ENCODE assay signal across 8 mouse cellular contexts in genomic region chr8:47412696-47413523, GRCm38 (mm10). TPM values are rescaled to one million over a fixed set of nuclear protein-coding genes. Genes with fewer than 3 reads are reported as not detected.
DNase-seq lines count a peak whose midpoint lies in the region; ATAC-seq and TF ChIP-seq lines count a peak whose summit lies in the region.

No protein-coding gene starts in this region.

- H3K4me2 ChIP-seq in forebrain, embryonic 15.5 days (replicated peaks): peak overlapping the region; percentile 98
- peak overlapping the region; percentile 92 for H3K4me2 ChIP-seq in hindbrain, embryonic 16.5 days (ENCODE audit: low read length)
- peak overlapping the region; percentile 53 for H3K4me2 ChIP-seq in liver, embryonic 14.5 days (ENCODE audit: low read depth)
- H3K4me2 ChIP-seq in neural tube, embryonic 15.5 days: peak overlapping the region; percentile 99

- no peak for TF ChIP-seq EP300 in liver, embryonic 14.5 days (IDR thresholded peaks at IDR 0.05; ENCODE audit: low read depth)

- no peaks in the 10 kb centered on the region for H3K9me3 ChIP-seq in forebrain, embryonic 15.5 days
- H3K9me3 ChIP-seq in hindbrain, embryonic 16.5 days (ENCODE audit: control insufficient read depth, low read length): no peaks in the 10 kb centered on the region
- no peaks in the 10 kb centered on the region for H3K9me3 ChIP-seq in liver, embryonic 14.5 days (ENCODE audit: control insufficient read depth, low read length)
- H3K9me3 ChIP-seq in neural tube, embryonic 15.5 days (replicated peaks): no peaks in the 10 kb centered on the region

- peak; percentile 36 for DNase-seq in kidney, adult 11 months
- DNase-seq in kidney, adult 9 months: no peak
- DNase-seq in adrenal gland, adult 18-20 months (ENCODE audit: low spot score in 2 of 2): peak; percentile 31 to 33
- no peak for DNase-seq in liver, embryonic 14.5 days (ENCODE audit: low read depth in 3 of 3, low spot score in 3 of 3)
- no peak for DNase-seq in T-cell, adult 2 months (ENCODE audit: low spot score)

- H3K4me1 ChIP-seq in forebrain, embryonic 15.5 days: peaks cover 27% of the 10 kb centered on the region
- peaks cover 21% of the 10 kb centered on the region for H3K4me1 ChIP-seq in hindbrain, embryonic 16.5 days (ENCODE audit: control insufficient read depth, insufficient read depth, low read depth, low read length)
- H3K4me1 ChIP-seq in liver, embryonic 14.5 days (replicated peaks; ENCODE audit: control insufficient read depth in 2 of 2, insufficient read depth in 2 of 2, low read length in 1 of 2): no peaks in the 10 kb centered on the region; a peak in 1 of 4 replicates
- peaks cover 26% of the 10 kb centered on the region for H3K4me1 ChIP-seq in neural tube, embryonic 15.5 days

- no peak overlapping the region for H3K27ac ChIP-seq in forebrain, embryonic 15.5 days (replicated peaks)
- peak overlapping the region; percentile 63; the same call in 1 of the 2 replicates for H3K27ac ChIP-seq in hindbrain, embryonic 16.5 days (ENCODE audit: low read depth, low read length)
- H3K27ac ChIP-seq in liver, embryonic 14.5 days: no peak overlapping the region
- no peak overlapping the region for H3K27ac ChIP-seq in neural tube, embryonic 15.5 days (replicated peaks)

- under 1% methylated on average over 80 of the region's 81 CpGs for WGBS in forebrain, embryonic 15.5 days
- WGBS in hindbrain, embryonic 16.5 days: 0% methylated on average over 79 of the region's 81 CpGs
- under 1% methylated on average over 81 of the region's 81 CpGs for WGBS in liver, embryonic 14.5 days (ENCODE audit: insufficient replicate concordance)
- under 1% methylated on average over 80 of the region's 81 CpGs for WGBS in neural tube, embryonic 15.5 days

- ATAC-seq in forebrain, embryonic 15.5 days (replicated peaks): peak; percentile 57
- peak; percentile 67 for ATAC-seq in hindbrain, embryonic 16.5 days
- ATAC-seq in liver, embryonic 14.5 days (ENCODE audit: insufficient read depth): no peak
- peak; percentile 67 for ATAC-seq in neural tube, embryonic 15.5 days (ENCODE audit: low FRiP score)

- peak overlapping the region; percentile 44 for H3K9ac ChIP-seq in forebrain, embryonic 15.5 days (replicated peaks)
- peak overlapping the region; percentile 64 for H3K9ac ChIP-seq in hindbrain, embryonic 16.5 days (ENCODE audit: low read depth, low read length)
- no peak overlapping the region for H3K9ac ChIP-seq in liver, embryonic 14.5 days (replicated peaks)
- peak overlapping the region; percentile 47 for H3K9ac ChIP-seq in neural tube, embryonic 15.5 days (replicated peaks)

- H3K4me3 ChIP-seq in forebrain, embryonic 15.5 days: peak overlapping the region; percentile 62
- H3K4me3 ChIP-seq in hindbrain, embryonic 16.5 days (ENCODE audit: low read length): peak overlapping the region; percentile 69
- peak overlapping the region; percentile 57 to 60 for H3K4me3 ChIP-seq in liver, embryonic 14.5 days (ENCODE audit: insufficient read depth in 1 of 2, low read depth in 2 of 2, low read length in 2 of 2)
- H3K4me3 ChIP-seq in neural tube, embryonic 15.5 days (replicated peaks): peak overlapping the region; percentile 56

- no peak for TF ChIP-seq CTCF in liver, embryonic 14.5 days (IDR thresholded peaks at IDR 0.05; ENCODE audit: low read depth)

- H3K27me3 ChIP-seq in forebrain, embryonic 15.5 days: peaks cover 43% of the 10 kb centered on the region
- peaks cover 38% of the 10 kb centered on the region for H3K27me3 ChIP-seq in hindbrain, embryonic 16.5 days (replicated peaks; ENCODE audit: control insufficient read depth, insufficient read depth, low read length)
- H3K27me3 ChIP-seq in liver, embryonic 14.5 days (ENCODE audit: control insufficient read depth, insufficient read depth, low read length): peaks cover 53% of the 10 kb centered on the region
- H3K27me3 ChIP-seq in neural tube, embryonic 15.5 days (replicated peaks): peaks cover 66% of the 10 kb centered on the region

- no peaks in the 10 kb centered on the region for H3K36me3 ChIP-seq in forebrain, embryonic 15.5 days
- no peaks in the 10 kb centered on the region for H3K36me3 ChIP-seq in hindbrain, embryonic 16.5 days (ENCODE audit: control insufficient read depth, insufficient read depth, low read length)
- H3K36me3 ChIP-seq in liver, embryonic 14.5 days (replicated peaks; ENCODE audit: control insufficient read depth, insufficient read depth, low read depth): no peaks in the 10 kb centered on the region
- H3K36me3 ChIP-seq in neural tube, embryonic 15.5 days: no peaks in the 10 kb centered on the region

RNA-seq across cellular contexts. Expression of gene Stox2, which starts 33.3 kb away (rescaled TPM):
- total RNA-seq in adrenal gland, adult 18-20 months (2021): 10 to 100 TPM; 12.6 to 13.4 TPM
- polyA plus RNA-seq in forebrain, embryonic 15.5 days (2015; fragmentation: Nextera tagmentation; extraction: Ambion mirVana): 47.2 and 51.9 TPM in 2 replicates
- 28.5 and 30.3 TPM in 2 replicates for polyA plus RNA-seq in hindbrain, embryonic 16.5 days (2015; fragmentation: Nextera tagmentation; extraction: Ambion mirVana)
- polyA plus RNA-seq in liver, embryonic 14.5 days (2012; rRNA removed): 0.11 and 0.16 TPM in 2 replicates
- 0.06 and 0.24 TPM in 2 replicates for polyA plus RNA-seq in liver, embryonic 14.5 days (2014; fragmentation: Nextera tagmentation; extraction: Ambion mirVana)
- polyA plus RNA-seq in neural tube, embryonic 15.5 days (2015; fragmentation: Nextera tagmentation; extraction: Ambion mirVana): 32.1 and 40.5 TPM in 2 replicates

Comparison
In these comparisons a context has a peak if more than half of its experiments do, and no peak if none do; other contexts are left out.
1. DNase-seq: peak in kidney, adult 11 months (single experiment) and adrenal gland, adult 18-20 months (2 of 2); none in kidney, adult 9 months (single experiment), liver, embryonic 14.5 days (0 of 3) and T-cell, adult 2 months (single experiment).
2. RNA of gene Stox2, which starts 33.3 kb away (polyA plus RNA-seq): 47.2 to 51.9 TPM in forebrain, embryonic 15.5 days, 32.1 to 40.5 TPM in neural tube, embryonic 15.5 days and 28.5 to 30.3 TPM in hindbrain, embryonic 16.5 days; 0.06 to 0.24 TPM in liver, embryonic 14.5 days; every median in the first group is over 10 times any median in the second.
3. Peak in every context shown above with its lines, with median percentiles within 50 percentile points of each other: H3K4me2 ChIP-seq and H3K4me3 ChIP-seq.